Mouse (Mus musculus): Measurements from ENCODE around the gene Prdm11.

The Prdm11 gene

DNA sequence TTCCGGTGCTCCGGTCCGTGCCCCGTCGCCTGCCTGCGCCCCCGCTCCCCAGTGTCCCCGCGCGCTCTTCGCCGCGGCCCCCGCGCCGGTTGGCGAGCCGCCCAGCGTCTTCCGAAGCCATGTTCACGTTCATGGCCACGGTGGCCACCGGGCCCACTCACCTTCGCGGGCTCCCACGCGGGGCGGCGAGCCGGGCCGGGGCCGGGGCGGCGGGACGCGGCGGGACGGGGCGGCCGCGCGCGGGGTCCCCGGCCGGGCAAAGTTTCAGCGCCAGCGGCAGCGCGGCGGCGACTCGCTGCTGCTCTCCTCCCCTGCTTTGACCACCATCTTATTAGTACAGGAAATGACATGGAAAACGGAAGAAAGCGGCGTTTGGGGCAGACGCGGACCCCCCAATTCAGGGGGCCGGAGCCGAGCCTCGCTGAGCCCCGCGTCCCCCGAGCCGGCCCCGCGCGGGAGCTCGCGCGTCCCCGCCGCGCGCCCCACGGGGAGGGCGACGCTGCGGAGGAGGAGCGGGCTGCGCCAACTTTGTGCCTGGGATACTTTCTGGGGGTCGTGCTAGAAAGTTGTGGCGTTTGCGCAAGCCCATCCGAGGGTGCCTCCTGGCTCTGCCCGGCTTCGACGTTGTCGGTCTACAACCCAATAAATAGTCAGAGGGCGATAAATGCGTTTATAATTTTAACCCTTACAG, at the start of gene Prdm11:
Gene Prdm11 (minus strand): TSS at position 350 of the 691 bp plus-strand sequence.
- no peak for DNase-seq (ENCODE audit: low read depth)

DNA sequence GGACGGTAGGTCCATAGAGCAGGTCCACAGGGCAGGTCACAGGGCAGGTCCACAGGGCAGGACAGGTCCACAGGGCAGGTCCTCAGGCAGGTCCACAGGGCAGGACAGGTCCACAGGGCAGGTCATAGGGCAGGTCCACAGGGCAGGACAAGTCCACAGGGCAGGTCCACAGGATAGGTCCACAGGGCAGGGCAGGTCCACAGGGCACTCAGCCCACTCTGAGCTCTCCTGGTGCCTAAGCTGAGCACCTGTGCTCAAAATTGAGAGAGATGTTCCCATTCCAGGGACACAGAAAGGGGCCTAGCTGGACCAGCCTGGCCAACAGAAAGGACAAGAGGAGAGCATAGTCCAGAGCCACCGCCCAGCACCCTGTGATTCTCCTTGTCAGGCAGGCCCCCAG, 46.4 kb upstream of the Prdm11 start:
- DNase-seq (ENCODE audit: low read depth), result no peak

DNA sequence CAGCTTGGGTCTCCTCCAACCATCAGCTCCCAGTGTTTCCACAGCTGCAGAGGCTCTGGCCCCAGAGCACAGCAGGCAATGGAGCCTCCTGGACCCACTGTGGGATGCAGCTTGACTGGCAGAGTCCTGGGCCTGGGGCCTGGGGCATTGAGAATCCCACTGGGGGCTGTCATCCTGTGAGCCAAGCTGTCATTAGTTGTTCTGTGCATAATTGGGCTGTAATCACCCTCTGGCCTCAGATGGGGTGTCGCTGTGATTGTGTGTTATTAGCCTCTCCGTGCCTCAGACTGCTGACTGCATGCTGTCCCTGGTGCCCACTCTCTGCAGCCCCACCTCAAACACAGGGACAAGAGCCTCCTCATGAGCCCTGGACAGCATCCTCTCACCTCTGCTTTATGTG, 45.7 kb upstream of the Prdm11 start:
- no peak for DNase-seq (ENCODE audit: low read depth)

DNA sequence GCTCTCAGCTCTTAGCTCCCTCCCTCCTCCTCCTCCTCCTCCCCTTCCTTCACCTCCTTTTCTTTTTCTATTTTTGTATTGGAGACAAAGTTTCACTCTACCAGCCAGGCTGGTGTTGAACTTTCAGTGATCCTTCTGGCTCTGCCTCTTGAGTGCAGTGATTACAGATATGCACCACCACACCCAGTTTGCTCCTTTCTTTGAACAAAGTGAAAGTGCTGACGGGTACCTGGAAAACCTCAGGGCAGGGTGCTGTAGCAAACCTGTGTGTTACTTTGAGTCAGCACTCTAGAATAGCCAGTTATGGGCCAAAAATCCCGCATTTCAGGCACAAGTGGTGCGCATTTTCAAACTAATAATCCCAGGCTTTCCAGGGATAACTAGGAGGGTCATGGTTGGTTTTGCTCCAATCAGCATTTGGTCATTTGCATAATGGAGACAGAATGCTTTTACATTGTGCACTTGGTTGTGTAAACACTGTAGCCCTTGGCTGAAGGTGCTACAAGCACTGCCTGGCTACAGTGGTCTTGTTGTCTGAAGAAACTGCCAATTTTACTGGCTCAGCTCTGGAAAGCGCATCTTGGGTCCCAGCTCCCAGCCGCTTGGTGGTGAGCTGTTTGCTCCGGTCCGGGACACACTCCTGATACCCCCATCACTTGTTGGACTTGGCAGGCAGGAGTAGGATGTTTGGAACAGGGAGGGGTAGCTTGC, 43.6 kb upstream of the Prdm11 start:
- no peak for DNase-seq (ENCODE audit: low read depth)

DNA sequence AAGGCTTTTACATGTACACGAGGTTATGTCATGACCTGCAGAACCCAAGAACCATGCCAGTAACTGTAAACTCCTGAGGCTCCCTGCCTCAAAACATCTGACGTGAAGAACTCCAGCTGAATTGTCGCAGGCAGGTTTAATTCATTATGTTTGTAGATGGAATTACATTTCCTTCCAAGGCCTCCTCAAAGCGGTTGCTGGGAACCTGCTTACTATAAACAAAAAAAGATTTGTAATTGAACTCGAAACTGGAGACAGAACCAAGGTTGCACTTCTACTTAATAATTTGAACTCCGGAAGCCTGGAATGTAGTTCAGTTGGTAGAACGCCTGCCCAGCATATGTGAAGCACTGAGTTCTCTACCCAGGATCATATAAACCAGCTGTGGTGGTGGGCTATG, 42.0 kb upstream of the Prdm11 start:
- no peak for DNase-seq (ENCODE audit: low read depth)

DNA sequence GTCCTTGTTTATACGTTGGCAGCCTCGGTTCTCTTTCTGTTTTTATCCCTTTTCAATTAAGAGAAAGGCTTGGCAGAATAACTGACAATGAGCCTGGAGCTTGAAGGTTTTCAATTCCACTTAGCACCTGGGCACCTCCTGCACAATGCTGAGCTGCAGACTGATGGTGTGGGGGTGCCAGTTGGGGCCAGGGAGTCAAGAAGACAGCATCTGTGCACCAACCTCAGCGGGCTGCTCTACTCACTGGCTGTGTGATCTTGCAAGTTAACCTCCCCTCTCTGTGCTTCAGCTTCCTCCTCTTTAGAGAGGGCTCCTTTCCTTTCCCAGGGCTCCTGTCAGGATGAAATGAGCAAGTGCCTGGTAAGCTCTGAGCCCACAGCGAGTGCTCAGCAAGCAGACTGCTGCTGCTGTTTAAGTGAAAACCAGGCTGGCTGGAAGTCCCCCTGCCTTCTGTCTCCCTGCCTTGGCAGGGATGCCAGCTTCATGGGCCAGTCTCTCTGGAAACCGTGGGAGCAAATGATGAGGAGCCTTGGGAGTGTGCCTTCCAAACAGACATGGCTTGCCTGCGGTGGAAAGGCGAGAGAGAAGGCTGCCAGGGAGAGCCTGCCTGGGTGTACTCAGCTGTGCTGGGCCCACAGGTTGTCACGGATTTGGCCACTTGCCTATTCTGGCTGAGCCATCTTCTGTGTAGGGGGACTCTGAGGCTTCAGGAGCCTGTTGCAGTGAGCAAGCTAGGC, 39.5 kb upstream of the Prdm11 start:
- DNase-seq (ENCODE audit: low read depth), result no peak

DNA sequence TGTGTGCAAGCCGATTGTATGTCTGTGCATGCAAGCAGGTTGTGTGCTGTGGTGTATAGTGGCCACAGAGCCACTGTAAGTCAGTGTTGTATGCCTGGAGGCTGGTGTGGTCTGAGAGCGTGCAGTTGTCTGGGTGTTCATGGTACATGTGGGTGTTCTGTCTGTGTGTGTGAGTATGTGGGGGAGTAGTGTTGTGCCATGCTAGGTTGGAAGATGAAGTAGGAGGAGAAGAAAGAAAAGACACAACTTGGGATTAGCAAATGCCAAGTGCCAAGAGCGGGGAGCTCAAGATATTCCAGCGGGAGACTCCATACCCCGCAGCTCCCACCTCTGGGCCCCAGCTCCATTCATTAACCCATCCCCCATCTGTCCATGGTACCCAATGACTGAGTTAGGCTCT, 38.5 kb upstream of the Prdm11 start:
- DNase-seq (ENCODE audit: low read depth), result no peak

DNA sequence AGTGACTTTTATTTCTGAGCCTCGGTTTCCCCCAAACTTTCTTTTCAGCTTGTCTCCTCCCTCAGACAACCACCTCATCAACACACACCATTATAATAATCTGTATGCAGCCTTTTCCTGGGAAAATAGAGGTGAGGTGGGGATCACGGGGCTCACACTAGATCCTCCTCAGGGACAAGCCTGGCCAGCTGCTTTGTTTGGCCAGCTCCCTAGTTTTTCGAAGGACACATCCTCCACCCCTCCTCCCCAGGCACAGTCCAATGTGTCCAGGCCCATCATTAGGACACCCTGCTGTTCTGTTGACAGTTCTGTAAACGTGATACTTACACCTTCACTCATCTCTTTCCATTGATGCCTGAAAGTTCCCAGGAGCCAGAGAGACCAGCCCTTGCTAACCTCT, 37.4 kb upstream of the Prdm11 start:
- DNase-seq (ENCODE audit: low read depth), result no peak

DNA sequence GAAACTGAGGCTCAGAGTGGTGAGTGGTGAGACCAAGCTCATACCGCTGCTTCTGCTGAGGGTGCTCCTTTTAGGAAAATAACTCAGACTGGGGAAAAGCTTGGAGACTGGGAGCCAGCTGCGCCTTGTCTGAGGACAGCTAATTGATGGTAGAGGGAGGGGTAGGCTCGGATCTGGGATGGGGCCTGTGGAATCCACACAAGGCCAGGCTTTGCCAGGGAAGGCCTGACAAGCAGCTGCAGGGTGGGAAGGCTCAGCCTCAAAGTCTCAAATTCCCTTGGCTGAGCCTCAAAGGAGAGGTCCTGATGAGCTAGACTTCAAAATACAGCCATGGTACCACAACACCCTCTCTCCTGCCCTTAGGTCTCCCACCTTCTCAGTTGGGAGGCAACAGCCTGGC, 36.9 kb upstream of the Prdm11 start:
- DNase-seq (ENCODE audit: low read depth), result no peak

DNA sequence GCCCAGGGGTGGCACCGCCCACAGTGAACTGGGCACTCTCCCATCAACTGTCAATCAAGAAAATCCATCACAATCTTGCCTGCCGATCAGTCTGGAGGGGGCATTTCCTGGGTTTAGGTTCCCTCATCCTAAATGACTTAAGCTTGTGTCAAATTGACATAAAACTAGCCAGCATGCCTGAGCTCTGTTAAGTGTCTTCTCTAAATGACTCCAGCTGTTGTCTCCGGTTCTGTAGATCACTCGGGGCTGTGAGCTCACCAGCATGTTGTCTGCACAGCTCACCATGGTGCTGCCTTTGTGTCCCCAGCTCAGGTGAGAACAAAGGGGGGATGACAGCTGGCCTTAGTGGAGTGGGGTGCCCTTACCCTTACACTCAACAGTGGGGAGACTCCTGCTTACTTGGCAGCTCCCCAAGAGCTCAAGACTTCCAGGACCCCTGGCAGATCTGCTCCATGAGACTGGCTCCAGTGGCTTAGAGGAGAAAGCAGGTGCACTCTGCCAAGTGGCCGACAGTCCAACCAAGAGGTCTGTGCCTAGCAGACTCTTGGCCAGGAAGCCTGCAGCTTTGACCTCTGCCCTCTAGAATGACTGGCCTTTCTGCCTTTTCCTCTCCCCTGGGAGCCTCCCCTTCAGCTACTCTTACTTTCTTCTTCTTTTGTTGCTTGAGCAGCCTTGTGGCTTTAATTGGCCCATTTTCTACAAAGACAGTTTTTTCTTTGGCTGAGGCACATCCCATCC, 35.1 kb upstream of the Prdm11 start:
- no peak for DNase-seq (ENCODE audit: low read depth)

DNA sequence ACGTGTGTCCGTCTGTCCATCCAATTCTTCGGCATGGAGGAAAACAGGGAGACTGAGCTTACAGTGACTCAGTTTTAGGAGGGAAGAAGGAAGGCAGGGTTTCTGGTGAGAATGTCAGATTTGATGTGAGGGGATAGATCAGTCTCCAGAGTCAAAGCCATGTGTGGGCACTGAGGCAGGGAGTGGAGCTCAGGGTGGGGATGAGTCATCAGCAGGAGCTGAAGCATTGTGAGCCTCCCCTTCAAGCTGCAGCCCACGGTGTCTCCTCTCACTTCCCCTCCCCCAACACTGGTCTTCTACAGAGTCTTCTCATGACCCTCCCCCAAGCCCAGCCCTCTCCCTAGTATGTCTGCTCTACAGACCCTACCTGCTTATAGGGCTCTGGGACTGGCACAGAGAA, 33.4 kb upstream of the Prdm11 start:
- DNase-seq (ENCODE audit: low read depth), result no peak

DNA sequence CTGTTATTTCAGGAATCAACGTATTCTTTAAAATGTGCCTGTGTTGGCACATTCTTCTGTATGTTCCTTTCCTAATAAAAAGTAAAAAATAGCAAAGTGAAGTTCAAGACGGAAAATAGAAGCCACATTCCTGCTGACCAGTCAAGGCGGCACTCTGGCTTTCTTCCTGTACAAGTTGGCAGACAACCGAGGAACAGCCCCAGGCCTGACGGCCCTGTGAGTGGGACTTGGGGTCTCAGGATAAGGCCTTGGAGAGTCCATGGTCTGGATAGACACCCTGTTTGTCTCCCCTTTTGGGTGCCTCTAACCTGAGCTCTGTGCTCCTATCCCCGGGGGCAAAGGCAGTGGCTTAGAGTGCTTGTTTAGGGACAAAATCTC, 30.6 kb upstream of the Prdm11 start:
- DNase-seq (ENCODE audit: low read depth), result no peak

DNA sequence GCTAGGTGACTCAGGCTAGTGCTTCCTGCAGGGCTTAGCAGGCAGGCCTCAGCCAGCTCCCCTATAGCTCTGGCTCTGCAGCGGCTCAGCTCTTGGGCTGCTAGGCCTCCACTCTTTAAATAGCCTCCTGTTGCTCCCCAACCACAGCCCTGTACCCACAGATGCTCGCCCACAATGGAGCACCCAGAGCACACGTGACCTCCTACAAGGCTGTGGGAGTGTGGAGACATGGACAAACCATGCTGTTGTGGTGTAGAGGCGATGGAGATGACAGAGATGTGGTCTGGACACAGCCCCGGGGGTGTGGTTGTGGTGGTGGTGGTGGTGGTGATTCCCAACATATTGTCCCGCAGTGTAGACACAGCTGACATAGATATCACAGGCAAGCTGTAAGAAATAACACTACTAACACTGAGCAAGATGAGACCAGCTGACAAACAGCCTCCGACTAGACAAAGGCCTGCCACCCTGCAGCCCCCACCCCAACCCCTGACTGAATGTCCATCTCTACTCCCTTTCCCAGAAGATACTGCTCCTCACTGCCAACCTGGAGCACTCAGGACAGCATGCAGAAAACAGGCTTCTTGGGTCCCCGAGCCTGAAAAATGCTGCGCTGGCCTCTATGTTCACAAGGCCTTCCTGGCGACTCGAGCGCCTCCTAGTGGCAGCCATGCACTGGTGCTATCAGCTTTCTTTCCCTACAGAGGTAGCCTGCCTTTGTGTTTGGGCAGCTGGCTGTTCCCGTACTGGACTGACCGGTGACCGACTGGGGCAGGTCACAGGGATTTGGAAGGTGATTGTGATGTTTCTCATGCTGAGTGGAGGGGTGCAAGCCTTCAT, 30.0 kb upstream of the Prdm11 start:
- peak; percentile 48 for DNase-seq (ENCODE audit: low read depth)

DNA sequence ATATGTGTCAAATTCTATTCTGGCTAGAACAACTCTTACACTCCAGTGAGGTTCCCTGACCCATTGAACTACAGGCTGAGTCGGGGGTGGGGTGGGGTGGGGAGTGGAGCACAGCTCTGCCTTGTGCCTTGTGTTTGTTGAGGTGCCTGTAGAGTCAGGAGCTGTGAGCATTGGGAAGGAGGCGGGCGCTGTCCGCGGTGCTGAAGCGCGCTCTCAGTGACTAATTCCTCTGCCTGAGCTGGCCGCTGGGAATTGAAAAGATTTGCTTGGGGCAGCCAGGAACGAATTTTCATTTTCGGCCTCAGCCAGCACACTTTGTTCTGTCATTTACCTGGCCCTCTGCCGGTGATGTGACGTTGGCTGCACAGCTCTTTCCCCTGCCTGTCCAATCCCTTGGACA, 25.7 kb upstream of the Prdm11 start:
- peak; percentile 29 for DNase-seq (ENCODE audit: low read depth)

DNA sequence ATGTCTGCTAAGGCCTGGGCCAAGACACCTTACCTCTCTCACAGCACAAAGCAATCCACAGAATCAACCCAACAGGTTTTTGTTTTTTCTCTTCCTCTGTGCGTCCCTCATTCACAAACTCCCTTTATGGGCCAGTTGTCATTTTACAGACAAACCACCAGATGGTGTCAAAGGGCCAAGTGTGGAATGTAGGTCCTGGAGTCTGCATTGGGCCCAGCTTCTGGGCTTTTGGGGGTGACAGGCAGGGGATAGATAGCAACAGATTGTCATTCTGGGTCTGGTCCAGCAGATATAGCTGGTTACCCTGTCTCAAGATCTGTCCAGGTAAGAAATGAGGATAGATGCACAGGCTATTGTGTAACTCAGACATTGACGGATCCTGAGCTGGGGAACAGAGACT, 23.0 kb upstream of the Prdm11 start:
- no peak for DNase-seq (ENCODE audit: low read depth)

DNA sequence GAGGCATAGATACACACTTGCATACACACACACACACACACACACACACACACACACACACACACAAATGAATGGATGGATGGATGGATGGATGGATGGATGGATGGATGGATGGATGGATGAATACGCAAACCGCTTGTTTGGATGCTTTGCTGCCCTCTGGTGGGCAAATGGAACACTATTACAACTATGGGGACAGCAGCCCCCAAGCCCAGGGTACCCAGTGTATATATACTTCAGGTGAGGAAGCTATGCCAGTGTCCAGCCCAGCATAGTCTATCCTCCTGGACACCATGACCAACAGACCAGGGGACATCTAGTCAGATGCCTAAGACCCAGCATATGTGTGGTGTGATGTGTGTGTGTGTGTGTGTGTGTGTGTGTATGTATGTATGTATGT, 17.4 kb upstream of the Prdm11 start:
- DNase-seq (ENCODE audit: low read depth), result peak; percentile 35

DNA sequence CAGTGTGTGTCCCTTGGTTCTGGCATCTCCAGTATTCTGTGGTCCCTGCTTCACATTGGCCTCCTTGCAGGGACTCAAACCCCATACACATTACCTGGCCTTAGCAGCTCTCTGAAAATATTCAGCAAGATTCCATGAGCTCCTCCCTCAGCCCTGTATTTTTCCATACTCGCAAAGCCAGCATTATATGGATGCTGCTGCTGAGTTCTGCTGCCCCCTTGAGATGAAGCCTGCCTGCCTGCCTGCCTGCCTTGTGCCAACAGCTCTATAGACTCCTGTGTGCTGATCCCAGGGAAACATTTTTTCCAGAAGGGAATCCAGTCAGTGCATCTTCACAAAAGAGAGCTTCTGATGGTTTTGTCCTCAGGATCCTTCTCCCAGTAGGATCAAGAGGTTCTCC, 5.9 kb upstream of the Prdm11 start:
- no peak for DNase-seq (ENCODE audit: low read depth)

DNA sequence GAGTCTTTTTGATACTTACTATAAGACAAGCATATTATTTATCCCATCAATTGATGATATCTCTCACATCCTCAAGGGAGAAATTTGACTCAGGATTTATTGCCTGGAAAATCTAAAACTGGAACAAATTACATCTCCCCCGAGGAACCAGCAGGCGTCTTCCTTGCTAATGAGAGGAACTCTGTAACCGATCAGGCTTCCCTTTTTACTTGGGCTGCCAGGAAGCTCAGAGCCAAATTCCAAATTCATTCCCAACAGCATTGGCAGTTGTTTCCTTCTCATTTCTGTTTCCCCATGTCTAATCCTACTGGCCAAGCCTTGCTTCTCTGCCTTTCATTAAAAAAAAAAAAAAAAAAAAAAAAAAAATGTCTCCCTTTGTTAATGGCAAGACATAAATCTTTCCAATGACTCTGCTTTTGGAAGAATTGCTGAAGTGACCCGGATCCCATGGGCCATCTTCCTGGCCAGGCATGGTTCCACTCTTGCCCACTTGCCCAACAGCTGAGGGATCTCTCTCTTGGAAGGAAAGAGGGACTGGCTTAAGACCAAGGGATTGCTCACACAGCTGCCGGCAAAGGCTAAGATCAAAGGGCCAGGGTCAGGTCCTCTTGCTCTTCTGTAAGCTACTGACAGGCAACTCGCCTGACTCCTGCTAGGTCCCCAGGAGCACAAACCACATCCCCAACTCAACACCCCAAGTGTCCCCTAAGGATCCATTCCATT, 2.8 kb upstream of the Prdm11 start:
- DNase-seq (ENCODE audit: low read depth), result no peak

DNA sequence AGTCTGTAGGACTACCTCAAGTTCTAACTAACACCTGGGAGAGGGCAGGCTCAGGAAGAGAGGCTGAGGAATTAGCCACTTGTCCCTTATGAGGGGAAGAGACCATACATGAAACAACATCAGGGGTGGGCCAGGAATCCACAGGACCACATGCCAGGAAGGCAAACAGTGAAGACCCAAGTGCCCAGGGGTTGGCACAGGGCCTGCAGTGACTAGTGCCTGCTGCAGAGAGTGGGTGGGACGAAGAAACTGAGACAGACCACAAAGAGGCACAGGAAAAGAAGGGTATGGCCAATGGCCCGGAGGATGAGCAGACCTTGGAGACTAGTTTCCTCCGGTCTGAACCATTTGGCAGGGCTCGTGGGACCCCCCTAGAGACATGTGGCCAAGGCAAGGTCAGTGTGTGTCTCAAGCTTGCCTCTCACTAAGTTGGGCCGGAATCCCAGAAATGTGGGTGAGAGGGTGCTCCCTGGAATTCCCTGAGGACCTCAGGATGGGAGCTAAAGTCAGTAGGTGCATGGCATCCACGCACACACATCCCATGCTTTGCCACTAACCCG, 1.6 kb upstream of the Prdm11 start:
- DNase-seq (ENCODE audit: low read depth), result no peak

DNA sequence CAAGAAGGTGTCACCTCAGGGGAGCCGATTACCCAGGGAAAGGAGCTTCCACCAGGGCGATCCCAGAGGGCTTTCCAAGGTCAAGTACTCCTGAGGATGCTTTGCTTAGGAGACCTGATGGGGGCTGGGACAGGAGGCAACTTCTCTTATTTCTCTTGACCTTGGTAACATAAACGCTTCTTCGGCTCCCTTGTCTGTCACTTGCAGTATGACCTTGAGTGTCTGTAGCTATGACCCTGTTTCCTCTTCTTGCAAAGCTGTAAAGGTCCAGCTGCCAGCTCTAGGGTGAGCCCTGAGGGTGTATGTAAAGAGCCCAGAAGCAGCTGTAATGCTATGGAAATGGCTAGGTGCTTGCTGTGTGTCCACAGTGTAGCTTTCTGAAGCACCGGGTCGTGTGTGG, 1.1 kb upstream of the Prdm11 start:
- no peak for DNase-seq (ENCODE audit: low read depth)

DNA sequence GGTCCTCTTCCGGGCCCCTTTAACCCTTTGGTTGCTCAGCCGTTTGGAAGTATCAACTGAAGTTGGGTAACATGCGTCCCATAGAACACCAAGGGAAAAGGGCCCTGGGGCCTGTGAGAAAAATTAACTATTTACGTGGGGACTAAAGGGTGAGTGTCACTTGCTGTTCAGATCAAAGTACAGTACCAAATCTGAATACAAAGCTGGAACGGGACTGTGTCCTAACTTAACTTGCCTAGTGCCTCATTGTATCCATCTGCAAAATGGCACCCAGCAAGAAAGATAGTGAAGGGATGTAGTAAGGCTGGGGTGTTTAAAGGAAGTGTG, 505 bp upstream of the Prdm11 start:
- no peak for DNase-seq (ENCODE audit: low read depth)

Measured in c-Kit-positive CD71-positive TER-119-negative erythroid progenitor cells, embryonic 14.5 days (primary cell).